Mouse (Mus musculus) urinary bladder, postnatal 36 days (tissue): Measurements from ENCODE around the gene Iqschfp.
A peak's percentile ranks its signal among the peaks of the same experiment; 100 is the strongest.

Source experiments
- DNase-seq, 2 experiments: peaks; one replicate each; pipeline ENCODE4 v3.0.0; 2022; ENCODE audit warnings: low spot score in 2 of 2, mixed read lengths in 1 of 2

Gene Iqschfp

DNA sequence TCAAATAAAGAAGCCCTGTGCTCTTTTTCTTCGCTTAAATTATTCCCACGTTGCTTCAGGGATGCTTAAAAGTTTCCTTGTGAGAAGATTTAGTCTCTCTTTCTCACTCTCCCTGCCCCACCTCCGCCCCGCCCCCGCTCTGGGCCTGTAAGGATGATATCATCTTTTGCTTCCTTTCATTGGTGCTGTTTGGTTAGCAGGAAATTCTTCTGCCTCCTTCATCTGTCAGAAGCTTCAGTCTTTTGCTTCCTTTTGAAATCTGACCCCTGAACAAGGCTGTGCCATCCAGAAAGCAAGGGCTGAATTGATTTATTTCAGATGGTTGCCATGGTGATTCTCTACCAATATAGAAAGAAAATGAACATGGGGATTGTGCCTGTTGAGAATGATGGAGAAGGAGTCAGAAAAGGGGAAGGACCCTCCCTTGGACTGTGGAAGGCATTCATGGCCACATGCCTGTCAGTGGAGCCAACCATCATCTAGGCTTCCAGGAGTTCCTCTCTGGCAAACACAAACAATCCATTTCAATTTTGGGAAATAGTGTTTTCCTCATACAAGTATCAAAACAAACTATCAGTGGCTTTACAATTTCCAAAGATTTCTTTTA lies 62.5 kb downstream of the Iqschfp start:
- no peak for DNase-seq

DNA sequence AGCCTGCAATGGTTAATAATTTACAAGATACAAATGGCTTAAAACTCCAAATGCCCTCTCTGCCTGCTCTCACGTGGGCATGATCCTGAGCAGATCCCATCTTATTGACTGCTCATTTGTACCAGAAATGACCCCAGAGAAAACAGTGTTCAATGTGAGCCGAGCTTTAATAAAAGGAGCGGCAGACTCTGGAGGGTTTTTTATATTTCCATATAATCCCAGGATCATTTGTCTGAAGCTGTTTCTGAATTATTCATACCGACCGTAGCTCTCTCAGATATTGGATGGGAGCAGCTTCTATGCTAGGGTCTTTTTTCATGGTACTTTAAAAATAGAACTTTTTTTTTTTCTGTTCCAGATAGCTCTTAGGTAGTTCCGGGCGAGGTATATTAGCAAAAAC lies 67.6 kb downstream of the Iqschfp start:
- no peak for DNase-seq

DNA sequence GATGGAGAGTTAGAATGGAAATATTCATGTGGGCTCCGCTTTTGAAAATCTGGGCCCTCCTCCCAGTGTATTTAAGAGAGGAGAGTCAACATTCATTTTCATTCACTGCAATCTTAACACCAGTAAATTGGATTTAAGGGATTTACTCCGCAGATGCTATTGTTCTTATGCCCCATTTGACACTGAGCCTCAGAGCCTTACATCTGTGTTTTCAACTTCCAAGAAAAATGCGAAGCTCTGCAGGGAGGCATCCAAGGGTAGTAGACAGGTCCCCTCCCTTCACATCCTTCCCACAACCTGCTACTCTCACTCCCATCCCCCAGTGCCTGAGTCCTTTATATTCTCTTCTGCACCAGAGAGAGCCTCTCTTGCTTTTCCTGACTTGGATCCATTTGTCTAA lies 68.1 kb downstream of the Iqschfp start:
- no peak for DNase-seq

DNA sequence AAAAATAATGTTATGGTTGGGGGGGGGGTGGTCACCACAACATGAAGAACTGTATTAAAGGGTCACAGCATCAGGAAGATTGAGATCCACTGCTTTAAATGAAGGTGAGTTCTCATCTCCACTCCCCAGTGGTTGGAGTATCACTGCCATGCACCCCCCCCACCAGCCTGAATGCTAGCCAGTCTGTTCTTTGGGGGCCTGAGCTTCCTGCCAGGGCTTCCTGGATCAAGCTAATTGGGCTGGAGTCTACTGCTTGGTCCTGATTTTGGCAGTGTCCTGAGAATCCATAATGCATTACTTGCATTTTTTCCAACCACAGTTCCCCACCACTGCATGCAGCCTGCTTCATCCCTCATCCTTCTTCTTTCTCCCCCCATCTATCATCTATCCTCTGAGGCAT lies 68.7 kb downstream of the Iqschfp start:
- no peak for DNase-seq

DNA sequence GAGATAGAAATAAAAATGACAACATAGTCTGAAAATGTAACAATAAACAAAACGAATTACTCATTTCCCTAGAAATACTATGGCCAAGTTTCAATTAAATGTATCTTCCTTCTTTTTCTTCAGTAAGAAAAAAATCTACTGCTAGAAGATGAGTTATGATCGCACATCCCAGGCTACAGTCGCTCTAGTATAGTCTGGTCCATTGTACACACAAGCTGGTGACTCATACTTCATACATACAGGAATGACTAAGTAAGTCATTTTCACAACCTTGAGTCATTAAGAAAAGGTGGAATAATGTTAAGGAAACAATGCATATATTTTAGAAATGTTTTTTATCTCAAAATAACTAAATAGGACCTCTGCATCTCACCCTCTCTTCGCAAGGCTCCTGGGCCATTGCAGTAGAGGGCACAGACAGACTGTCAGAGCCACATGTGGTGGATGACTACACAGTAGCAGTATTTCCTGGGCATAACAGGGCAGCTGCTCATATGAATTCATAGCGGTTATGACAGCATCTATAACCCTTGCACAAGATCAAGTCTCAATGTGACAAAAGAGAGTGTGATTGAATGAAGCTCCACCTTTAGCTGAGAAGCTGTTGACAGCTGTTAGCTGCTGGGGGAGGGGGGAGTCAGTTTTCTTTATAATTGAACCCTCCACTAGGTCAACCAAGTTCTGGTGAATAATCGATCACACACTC lies 70.1 kb downstream of the Iqschfp start:
- no peak for DNase-seq

DNA sequence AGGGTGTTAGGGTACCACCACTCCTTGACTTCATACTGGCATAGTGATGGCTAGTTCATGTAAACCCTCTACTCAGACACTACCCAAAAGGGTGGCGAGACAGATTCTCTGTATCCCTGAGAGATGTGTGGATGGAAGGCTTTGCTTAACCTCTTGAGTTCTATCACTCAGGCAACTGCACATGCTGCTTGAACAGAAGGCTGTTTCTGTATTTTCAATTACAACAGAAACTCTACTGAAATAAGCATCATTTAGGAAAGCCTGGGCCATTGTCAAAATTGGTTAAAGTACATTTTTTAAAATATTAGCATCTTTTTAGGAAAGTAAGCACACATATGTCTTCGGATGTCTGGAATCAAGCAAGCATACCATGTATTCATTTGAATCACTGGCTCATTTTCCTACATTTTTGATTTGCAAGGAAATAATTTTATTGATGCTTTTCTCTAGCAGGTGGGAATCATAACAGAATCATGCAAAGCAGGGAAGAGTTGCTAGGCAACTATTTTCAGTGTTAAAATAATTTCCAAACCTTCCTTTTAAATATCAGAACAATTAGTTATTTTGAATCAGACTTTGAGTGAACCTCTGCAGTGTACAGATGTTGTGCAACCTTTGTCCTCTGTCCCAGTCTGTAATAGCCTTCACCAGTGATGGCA lies 82.4 kb downstream of the Iqschfp start:
- DNase-seq: no peak

DNA sequence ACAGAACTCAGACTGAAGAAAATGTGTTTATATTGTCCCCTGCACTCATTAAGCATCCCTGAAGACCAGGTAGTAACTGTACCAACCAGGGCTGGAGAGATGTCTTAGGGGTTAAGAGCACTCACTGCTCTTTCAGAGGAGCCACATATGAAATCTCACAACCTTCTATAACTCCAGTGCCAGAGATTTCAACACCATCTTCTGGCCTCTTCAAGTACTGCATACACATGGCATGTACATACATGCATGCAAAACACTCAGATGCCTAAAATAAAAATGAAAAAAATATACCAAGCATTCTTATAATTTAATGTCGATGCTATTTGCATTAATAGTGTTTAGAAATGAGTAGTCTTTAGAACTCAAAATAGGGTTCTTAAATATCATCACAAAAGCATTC lies 88.0 kb downstream of the Iqschfp start:
- no peak for DNase-seq

DNA sequence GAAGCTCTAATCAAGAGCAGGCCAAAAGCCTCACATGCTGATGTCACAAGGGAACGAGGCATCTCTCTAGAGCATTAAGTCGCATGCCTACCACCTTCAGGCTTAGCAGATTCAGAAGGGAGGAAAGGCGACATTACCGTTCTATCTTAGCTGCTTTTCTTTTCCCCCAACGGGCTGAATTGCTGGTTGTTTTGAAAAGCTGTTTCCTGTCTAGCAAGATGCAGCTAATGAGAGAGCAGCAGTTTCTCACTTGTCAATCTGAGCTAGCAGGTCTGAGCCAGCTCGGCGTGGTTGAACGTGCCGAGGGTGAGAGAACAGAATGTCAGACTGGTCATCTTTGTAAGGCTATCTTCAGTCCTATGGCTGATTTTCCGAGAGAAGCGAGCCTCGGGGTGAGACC lies 91.3 kb downstream of the Iqschfp start:
- DNase-seq: no peak

DNA sequence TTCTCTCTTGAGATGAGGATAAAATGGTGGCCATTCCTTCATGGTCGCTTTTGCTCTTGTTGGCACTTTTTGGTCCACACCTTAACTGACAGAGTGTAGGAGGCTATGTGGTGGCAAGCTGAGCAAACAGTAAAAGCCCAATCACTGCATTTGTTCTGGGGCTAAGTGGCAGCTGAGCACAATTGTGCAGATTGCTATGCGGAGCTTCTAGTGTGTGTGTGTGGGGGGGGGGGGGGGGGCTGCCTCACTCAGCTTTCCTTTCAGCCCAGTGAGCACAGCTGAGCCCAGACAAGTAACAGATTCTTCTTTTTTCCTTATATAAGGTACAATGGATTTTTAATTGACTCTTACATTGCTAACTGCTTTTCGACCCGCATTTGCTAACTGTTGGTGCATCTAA lies 110.4 kb downstream of the Iqschfp start:
- DNase-seq: no peak

DNA sequence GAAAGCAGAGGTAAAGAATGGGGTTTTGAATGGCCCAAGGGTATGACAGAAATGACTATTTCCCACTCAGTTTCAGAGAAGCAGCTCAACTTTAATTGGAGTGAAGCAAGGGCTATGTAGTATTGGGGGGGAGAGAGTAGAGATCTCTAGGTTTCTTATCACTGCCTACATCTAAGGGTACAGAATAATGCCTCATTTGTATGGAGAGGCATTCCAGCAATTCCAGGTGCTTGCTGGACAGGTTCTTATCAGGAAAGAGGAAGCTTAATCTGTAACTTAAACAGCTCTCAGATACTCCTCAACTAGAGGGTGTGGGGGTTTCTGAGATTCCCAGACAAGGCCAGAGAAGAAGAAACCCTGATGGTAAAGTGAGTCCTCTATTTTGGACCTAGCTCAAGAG lies 120.3 kb downstream of the Iqschfp start:
- DNase-seq: no peak

DNA sequence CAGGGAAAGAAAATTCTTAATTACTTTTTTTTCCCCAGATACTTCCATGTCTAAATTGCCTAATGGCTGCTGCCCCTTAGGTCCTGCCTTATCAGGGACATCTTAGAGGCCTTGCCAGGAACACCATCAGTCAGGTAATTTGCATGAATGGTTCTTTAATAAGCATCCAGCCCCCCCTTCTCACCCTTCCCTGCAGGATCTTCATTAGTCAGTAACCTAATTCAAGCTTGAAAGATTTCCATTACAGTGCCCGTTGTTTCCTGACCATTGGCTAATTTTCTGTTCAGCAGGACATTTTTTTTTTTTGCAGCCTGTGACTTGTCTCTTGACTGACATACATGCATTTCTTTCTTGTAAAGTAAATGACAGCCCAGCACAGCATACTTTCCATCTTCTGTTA lies 123.8 kb downstream of the Iqschfp start:
- DNase-seq: no peak

DNA sequence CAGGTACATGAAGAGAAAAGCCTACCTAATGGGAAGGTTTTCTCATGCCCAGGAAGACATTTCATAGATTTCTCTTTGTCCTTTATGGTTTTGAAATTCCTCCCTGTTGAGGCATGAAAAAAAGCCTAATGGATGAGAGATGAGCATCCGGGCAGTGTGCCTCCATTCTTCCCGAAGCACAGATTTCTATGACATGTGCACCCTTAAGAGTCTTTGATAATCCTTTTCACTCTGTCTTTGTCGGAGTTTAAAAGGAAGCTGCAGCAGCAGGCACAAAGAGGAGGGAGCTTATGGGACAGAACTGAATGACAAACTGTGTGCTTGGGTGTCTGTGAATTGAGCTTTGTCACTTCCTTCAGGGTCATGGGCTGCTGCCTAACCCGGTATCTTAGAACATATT lies 127.4 kb downstream of the Iqschfp start:
- DNase-seq: no peak

DNA sequence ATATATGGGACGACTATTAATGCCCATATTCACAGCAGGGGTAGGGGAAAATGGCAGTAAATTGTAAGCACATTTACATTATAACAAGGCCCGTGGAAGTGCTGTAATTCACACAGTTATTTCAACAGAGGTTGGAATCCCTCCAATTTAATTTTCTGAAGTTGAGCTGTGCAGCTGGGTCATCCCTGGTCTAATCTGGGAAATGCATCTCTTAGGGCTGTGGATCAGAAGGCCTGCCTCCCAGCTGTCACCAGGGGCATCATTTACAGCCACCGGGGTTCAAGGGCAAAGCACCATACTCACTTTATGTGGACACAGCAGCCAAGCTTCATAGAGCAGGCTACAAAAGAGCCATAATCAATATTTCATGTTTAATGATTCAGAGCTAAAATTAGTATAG lies 144.1 kb downstream of the Iqschfp start:
- no peak for DNase-seq

DNA sequence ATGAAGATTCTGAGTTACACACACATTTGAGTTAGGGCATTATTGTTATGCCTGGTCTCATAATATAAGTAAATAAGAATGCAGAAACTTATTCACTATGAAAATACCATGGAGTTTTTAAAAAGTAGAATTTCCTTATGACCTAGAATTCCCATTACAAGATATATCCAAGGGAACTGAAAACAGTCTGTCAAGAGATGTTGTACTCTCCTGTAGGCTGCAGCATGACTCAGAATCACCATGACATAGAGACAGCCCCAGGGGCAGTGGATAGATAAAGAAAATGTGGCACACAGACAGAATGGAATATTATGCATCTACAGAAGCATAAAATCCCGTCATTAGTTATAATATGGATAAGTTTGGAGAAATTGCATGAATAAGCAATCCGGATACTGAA lies 150.9 kb downstream of the Iqschfp start:
- no peak for DNase-seq

DNA sequence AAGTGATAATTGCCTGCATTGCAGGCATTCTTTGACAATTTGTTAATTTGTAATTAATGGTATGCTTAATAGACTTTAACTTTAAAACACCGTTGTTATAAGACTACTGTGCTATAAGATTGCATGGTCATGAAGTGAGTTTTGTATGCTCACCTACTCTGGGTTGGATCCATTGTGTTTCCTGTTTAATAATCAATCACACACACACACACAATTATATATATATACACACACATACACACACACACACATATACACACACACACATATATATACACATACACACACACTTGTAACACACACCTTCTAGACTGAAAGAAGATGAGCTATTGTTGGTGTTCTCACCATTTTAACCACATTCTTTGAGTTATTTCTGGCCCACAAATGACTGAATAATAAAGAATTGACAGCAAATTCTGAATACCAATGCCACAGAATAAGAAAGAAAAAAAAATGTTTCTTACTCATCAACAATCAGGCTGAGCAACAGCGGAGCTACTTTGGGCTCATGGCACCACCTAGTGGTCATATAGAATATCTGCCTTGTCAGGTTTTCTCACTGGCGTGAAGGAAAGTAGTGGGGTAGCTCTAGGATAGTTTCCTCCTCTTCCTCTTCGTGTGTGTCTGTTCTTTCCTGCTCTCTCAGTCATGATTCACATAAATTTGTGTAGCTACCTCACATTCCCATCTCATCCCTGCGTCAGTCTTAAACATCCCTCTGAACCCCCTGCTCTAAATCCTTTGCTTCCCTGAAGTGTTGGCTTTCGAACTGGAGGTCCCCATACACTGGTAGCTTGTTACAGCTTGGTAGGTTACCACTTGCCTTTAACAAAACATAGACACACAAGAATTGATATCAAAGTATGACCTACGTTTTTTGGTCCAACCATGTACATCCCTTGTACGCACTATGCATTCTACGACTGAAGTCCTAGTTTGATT lies 153.7 kb downstream of the Iqschfp start:
- no peak for DNase-seq

DNA sequence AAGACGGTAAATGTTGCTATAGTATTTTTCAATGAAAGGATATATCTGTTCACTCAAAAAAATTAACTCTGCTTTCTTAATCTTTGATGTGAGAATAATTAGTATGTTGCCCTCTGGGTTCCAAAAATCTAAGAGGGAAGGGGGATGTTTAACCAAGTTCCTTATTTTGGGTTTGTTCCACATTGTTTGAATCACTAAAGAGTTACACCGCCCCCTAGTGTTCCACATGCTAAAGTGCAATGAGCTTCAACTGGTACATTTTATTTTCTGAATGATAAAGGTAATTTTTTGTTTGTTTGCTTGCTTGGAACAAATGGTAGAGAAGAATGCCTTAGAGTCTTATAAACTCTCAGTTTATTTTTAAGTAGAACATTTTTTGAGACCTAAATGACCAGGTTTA lies 161.5 kb downstream of the Iqschfp start:
- no peak for DNase-seq

DNA sequence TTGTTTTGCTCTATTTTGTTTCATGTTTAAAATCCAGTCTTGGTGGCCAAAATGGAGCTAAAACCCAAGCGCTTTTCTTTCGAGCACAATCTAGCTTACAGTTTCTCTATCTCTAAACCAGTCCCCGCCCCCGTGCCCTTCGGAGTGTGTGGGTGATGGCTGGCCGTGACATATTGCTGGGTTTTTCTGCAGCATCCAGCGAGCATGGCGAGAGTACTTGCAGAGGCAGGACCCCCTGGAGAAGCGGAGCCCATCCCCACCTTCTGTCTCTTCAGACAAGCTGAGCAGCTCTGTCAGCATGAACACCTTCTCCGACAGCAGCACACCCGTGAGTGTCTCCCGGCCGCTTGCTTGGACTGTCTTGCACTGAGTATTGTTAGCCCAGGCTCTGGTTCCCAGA lies 163.0 kb downstream of the Iqschfp start:
- DNase-seq: no peak

DNA sequence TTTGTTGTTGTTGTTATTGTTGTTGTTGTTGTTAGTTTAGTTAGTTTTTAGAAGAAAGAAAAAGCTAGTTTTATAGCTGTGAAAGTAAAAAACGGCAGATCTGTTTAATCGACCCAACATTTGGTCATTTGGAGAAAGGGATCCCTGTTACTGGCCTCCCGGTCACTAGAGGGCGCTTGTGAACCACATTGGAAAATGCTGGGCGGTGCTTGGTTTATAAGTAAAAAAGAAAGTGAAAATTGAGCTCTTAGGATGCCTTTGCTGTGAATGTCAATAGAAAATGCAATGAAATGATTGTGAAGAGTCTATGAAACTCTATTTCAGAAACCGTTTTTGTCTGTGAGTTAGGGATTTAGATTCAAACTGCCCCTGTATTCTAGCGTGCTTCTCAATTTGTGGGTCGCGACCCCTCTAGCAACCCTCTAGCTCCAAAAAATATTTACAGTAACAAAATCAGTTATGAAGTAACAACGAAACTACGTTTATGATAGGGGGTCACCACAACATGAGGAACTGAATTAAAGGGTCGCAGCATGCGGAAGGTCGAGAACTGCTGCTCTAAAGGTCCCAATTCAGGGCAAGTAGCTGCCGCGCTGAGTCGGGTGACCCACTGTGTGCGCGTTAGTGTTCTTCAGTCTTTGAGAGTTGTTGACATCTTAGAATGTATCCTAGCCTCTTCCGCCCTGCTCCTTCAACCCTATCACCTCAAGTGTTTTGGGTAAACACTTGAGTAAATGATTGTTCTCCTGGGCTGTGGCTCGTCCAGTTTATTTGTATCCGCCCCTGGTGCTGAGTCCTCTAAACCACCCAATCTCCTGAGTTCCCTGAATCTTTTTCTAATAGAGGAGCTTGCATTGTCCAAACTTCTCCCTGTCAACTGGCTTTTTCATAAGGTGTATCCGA lies 164.6 kb downstream of the Iqschfp start:
- peak; percentile 64 to 66 for DNase-seq

DNA sequence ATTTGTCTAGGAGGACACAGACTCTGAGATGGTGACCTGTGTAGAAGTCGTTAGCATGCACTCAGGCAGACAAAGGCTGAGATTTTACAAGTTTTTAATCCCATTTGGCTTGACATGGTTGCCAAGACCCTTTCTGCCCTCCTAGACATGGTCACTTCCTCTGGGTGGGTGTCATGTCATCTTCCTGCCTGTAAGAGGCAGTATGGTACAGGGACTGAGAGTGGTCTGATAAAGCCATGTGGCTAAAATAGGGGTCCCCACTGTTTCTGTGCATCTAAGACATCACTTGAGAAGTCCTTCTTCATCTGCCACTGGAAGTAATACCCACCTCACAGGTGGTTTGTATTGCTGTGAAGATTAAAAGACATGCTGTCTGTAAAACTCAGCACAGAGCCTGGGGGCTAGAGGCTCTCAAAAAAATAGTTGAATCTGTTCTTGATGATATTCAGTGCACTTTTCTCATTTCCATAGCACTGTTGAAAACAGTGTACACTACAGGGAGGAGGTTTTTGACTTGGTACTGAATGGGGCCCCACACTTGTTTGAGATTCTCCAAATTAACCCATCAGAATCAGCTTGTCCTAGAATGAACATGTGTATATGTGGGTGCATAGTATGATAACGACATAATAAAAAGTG lies 167.2 kb downstream of the Iqschfp start:
- DNase-seq: no peak

DNA sequence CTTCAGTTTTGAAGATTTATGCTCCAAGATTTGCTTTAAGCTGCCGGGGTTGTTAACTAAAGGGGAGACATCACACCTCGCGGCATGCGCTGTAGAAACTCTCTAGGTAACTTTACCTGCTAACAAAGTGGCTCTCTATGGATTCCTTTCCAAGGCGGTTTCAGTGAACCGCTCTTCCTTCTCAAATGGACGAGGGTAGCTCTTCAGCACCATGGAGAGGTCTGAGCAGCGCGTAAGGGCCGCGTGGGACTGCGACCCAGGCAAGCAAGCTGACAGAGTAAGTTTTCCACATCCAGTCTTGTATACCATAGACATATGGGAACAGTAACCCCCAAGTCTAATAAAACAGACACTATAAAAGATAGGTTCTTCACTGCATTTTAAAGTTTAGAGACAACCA lies 172.7 kb downstream of the Iqschfp start, which contains the start of gene Schip1:
TSS of gene Schip1 (plus strand) at position 72 of the 400 bp plus-strand sequence.
- DNase-seq: peak in 1 of 2 experiments; percentile 14
